ENCODE assay signal across 8 mouse cellular contexts in genomic region chr16:97851741-97852319, GRCm38 (mm10). TPM values are rescaled to one million over a fixed set of nuclear protein-coding genes. Genes with fewer than 3 reads are reported as not detected.
DNase-seq lines count a peak whose midpoint lies in the region; ATAC-seq lines count a peak whose summit lies in the region.

Gene Prdm15 (minus strand): TSS chr16:97851850.

- H3K27ac ChIP-seq in hindbrain, embryonic 16.5 days (ENCODE audit: low read depth, low read length), result peak within 1 kb of the TSS; percentile 100

- peak within 1 kb of the TSS; percentile 89 for H3K4me3 ChIP-seq in hindbrain, embryonic 16.5 days (ENCODE audit: low read length)

- no peaks in the 10 kb centered on the region for H3K36me3 ChIP-seq in hindbrain, embryonic 16.5 days (ENCODE audit: control insufficient read depth, insufficient read depth, low read length)

- peak; percentile 93 for DNase-seq in ZHBTc4 (ENCODE audit: low read depth, low spot score)
- DNase-seq in cerebellum, postnatal 36 days, result peak; percentile 89 to 91
- peak; percentile 89 for DNase-seq in gastrocnemius, adult 18-20 months (ENCODE audit: low spot score)
- DNase-seq in left cerebral cortex, adult 11 months (ENCODE audit: low spot score), result peak; percentile 82
- peak; percentile 89 for DNase-seq in lung, postnatal 36 days
- peak; percentile 59 for DNase-seq in retina, postnatal 7 days (ENCODE audit: low read depth, low spot score)
- peak; percentile 63 for DNase-seq in urinary bladder, postnatal 10 days (ENCODE audit: low spot score)

- ATAC-seq in hindbrain, embryonic 16.5 days, result peak; percentile 90

- H3K9me3 ChIP-seq in hindbrain, embryonic 16.5 days (ENCODE audit: control insufficient read depth, low read length), result no peaks in the 10 kb centered on the region

- H3K4me2 ChIP-seq in hindbrain, embryonic 16.5 days (ENCODE audit: low read length), result peak within 1 kb of the TSS; percentile 72

- peaks cover 10% of the 10 kb centered on the region for H3K4me1 ChIP-seq in hindbrain, embryonic 16.5 days (ENCODE audit: control insufficient read depth, insufficient read depth, low read depth, low read length)

- peak within 1 kb of the TSS; percentile 95 for H3K9ac ChIP-seq in hindbrain, embryonic 16.5 days (ENCODE audit: low read depth, low read length)

- WGBS in hindbrain, embryonic 16.5 days, result under 1% methylated on average over 26 of the region's 31 CpGs

- H3K27me3 ChIP-seq in hindbrain, embryonic 16.5 days (replicated peaks; ENCODE audit: control insufficient read depth, insufficient read depth, low read length), result no peaks in the 10 kb centered on the region

RNA-seq across cellular contexts. Expression of gene Prdm15, which starts in this region (rescaled TPM):
- 1 to 10 TPM; 6.4 to 7.4 TPM for total RNA-seq in gastrocnemius, adult 18-20 months (2021)
- 8.5 and 11.6 TPM in 2 replicates for polyA plus RNA-seq in hindbrain, embryonic 16.5 days (2015; fragmentation: Nextera tagmentation; extraction: Ambion mirVana)

Comparison
In these comparisons a context has a peak if more than half of its experiments do, and no peak if none do; other contexts are left out.
1. Peak in every context shown above with its lines: DNase-seq, ATAC-seq, H3K4me3 ChIP-seq and H3K27ac ChIP-seq.